Mouse (Mus musculus): ENCODE data around the gene Macrod1. TPM values are rescaled to one million over a fixed set of nuclear protein-coding genes. Genes with fewer than 3 reads are reported as not detected.

Macrod1 gene
- polyA plus RNA-seq, 1 experiment from 2014 or later, result 5.3 TPM

DNA sequence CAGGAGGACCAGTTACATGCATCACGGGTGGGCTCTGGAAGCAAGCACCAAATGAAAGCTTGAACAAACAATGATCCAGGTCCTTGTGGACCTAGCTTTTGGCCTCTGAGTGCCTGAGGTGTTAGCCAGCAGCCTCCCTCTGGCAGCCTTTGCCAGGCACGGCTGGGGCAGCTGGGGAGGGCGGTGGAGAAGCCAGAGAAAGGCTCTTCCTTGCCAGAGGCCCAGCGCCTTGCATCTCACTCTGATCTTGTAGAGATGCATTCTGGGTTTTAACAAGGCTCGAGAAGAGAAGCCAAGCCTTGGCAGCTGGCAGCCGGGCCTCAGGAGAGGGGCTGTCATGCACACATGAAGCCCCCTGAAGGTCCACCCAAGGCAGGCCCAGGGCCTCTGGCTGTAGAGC is 83.8 kb downstream of the Macrod1 start:
- Histone ChIP-seq H3K4me3 (replicated peaks; ENCODE audit: low read length) (no peak overlapping the region), H3K36me3 (ENCODE audit: control insufficient read depth, insufficient read depth) (no peaks in the 10 kb centered on the region), H3K9me3 (ENCODE audit: control insufficient read depth, low read length) (no peaks in the 10 kb centered on the region), H3K4me1 (replicated peaks; ENCODE audit: control insufficient read depth, insufficient read depth, low read length) (peaks cover 93% of the 10 kb centered on the region), H3K27ac (ENCODE audit: low read length) (peak overlapping the region; percentile 90), H3K4me2 (ENCODE audit: low read length) (no peak overlapping the region), H3K9ac (replicated peaks; ENCODE audit: low read depth, low read length) (peak overlapping the region; percentile 40), H3K27me3 (replicated peaks; ENCODE audit: control insufficient read depth, insufficient read depth, low read length) (no peaks in the 10 kb centered on the region)
- ATAC-seq, result no peak
- WGBS, result 18% methylated on average over 6 of the region's 6 CpGs

DNA sequence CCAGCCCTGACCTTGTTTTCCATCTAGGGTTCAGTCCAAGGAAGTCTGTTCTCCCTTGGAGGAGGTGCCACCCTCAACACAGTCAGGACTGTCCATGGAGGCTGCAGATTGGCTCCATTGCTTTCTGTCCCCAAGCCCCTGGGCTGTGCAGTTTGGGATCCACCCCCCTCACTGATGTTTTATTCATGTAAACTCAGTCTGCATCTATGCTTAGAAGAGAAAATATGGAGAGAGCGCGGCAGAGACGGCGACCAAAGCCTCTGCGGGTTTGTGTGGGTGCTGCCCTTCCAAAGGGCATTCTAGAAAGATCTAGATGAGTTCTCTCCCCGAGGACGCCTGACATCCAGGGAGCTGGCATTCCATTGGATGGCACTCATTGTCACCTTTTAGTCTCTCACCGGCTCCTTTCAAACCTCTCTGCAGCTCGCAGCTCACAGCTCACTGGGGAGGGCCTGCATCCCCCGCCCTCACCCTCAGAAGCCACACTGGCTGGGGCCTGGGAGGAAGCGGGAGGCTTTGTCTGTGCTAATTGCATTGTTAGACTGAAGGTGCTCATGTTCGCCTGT is 84.3 kb downstream of the Macrod1 start:
- Histone ChIP-seq H3K27ac (ENCODE audit: low read length) (peak overlapping the region; percentile 90), H3K4me3 (replicated peaks; ENCODE audit: low read length) (no peak overlapping the region), H3K27me3 (replicated peaks; ENCODE audit: control insufficient read depth, insufficient read depth, low read length) (no peaks in the 10 kb centered on the region), H3K4me1 (replicated peaks; ENCODE audit: control insufficient read depth, insufficient read depth, low read length) (peaks cover 88% of the 10 kb centered on the region), H3K36me3 (ENCODE audit: control insufficient read depth, insufficient read depth) (no peaks in the 10 kb centered on the region), H3K4me2 (ENCODE audit: low read length) (0 out of 2 replicates have a peak overlapping the region, but pooled peaks have one; percentile 16), H3K9me3 (ENCODE audit: control insufficient read depth, low read length) (no peaks in the 10 kb centered on the region), H3K9ac (replicated peaks; ENCODE audit: low read depth, low read length) (peak overlapping the region; percentile 16)
- peak; percentile 43 for ATAC-seq
- 15% methylated on average over 12 of the region's 12 CpGs for WGBS

DNA sequence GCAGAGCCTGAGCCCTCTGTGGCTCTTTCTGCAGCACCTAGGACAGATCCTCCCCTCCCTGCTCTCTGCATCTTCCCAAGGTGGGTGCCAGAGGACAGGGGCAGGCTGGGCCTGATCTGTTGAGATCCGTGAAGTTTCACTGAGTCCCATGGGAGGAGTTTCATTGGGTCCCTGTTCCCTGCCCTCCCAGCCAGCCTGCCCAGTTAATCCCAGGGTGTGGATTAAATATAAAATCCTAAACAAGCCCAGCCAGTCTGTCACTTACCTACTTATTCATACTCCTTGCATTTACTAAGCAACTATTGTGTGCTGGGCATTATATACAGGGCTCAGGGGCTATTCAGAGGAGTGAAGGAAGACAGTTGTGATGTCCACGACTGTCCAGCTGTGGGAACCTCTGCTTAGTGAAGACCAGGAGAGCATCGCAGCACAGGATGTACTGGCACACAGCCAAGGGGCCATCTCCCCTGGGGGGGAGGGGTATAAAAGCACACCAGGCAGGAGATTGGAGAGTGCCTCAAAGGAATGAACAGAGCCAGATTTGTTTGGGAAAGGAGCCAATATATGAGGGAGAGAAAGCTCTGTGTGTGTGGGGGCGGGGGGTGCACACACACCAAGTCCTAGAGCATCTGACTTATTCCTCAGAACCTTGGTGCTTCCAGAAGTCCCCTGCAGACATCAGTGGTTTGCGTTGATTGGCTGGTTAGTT is 85.8 kb downstream of the Macrod1 start:
- H3K4me2 ChIP-seq (ENCODE audit: low read length), result no peak overlapping the region
- H3K4me3 ChIP-seq (replicated peaks; ENCODE audit: low read length), result no peak overlapping the region
- ATAC-seq, result no peak; the same call in 1 of the 2 replicates
- H3K4me1 ChIP-seq (replicated peaks; ENCODE audit: control insufficient read depth, insufficient read depth, low read length), result peaks cover 84% of the 10 kb centered on the region
- H3K9me3 ChIP-seq (ENCODE audit: control insufficient read depth, low read length), result no peaks in the 10 kb centered on the region
- H3K9ac ChIP-seq (replicated peaks; ENCODE audit: low read depth, low read length), result no peak overlapping the region
- WGBS, result 31% methylated on average over 5 of the region's 5 CpGs
- no peaks in the 10 kb centered on the region for H3K36me3 ChIP-seq (ENCODE audit: control insufficient read depth, insufficient read depth)
- no peaks in the 10 kb centered on the region for H3K27me3 ChIP-seq (replicated peaks; ENCODE audit: control insufficient read depth, insufficient read depth, low read length)
- peak overlapping the region; percentile 90 for H3K27ac ChIP-seq (ENCODE audit: low read length)

DNA sequence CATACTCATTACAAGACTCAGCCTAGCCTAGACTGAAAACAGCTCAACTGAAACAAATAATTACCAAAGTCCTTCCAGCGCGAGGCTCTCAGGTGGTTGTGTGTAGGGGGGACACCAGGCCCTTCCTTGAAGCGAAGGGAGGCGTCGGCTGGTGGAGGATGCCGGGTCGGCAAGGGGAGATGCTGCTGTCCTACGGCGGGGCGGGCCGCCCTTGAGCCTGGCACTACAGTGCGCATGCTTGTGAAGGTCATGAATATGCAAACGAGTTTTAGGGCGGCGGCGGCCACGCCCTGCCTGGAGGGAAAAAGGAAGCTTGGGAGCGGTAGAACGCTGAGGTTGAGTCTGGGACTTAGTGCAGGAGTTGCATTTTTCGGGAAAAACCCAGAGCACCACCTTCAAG is 87.2 kb downstream of the Macrod1 start:
- H3K4me3 ChIP-seq (replicated peaks; ENCODE audit: low read length), result peak overlapping the region; percentile 44
- no peaks in the 10 kb centered on the region for H3K27me3 ChIP-seq (replicated peaks; ENCODE audit: control insufficient read depth, insufficient read depth, low read length)
- under 1% methylated on average over 20 of the region's 20 CpGs for WGBS
- peak; percentile 41 for ATAC-seq
- no peaks in the 10 kb centered on the region for H3K9me3 ChIP-seq (ENCODE audit: control insufficient read depth, low read length)
- peak overlapping the region; percentile 90 for H3K27ac ChIP-seq (ENCODE audit: low read length)
- H3K9ac ChIP-seq (replicated peaks; ENCODE audit: low read depth, low read length), result peak overlapping the region; percentile 57
- H3K36me3 ChIP-seq (ENCODE audit: control insufficient read depth, insufficient read depth), result no peaks in the 10 kb centered on the region
- H3K4me1 ChIP-seq (replicated peaks; ENCODE audit: control insufficient read depth, insufficient read depth, low read length), result peaks cover 83% of the 10 kb centered on the region
- peak overlapping the region; percentile 65 for H3K4me2 ChIP-seq (ENCODE audit: low read length)

DNA sequence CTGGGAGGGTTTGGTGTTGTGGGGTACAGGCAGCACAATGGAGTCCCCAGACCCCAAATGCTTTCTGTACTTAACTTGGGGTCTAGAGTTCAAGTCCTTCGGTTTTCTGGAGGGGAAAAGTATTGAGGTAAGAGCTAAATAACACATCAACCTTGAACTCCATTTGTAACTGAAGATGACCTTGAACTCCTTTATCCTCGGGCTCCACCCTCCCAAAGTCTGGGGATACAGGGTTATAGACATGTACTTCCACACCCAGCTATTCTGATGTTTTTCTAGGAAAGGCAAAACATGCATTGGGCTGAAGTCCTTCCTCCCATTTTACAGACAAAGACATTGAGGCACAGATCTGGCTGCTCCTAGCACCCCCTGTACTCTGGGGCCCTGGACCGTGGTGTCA is 87.8 kb downstream of the Macrod1 start:
- H3K4me1 ChIP-seq (replicated peaks; ENCODE audit: control insufficient read depth, insufficient read depth, low read length), result peaks cover 83% of the 10 kb centered on the region
- H3K4me3 ChIP-seq (replicated peaks; ENCODE audit: low read length), result no peak overlapping the region; the same call in 1 of the 2 replicates
- H3K9me3 ChIP-seq (ENCODE audit: control insufficient read depth, low read length), result no peaks in the 10 kb centered on the region
- no peak for ATAC-seq
- peak overlapping the region; percentile 65 for H3K4me2 ChIP-seq (ENCODE audit: low read length)
- H3K27me3 ChIP-seq (replicated peaks; ENCODE audit: control insufficient read depth, insufficient read depth, low read length), result no peaks in the 10 kb centered on the region
- no peak overlapping the region; the same call in 1 of the 2 replicates for H3K9ac ChIP-seq (replicated peaks; ENCODE audit: low read depth, low read length)
- H3K36me3 ChIP-seq (ENCODE audit: control insufficient read depth, insufficient read depth), result no peaks in the 10 kb centered on the region
- WGBS, result 71% methylated on average over 3 of the region's 3 CpGs
- H3K27ac ChIP-seq (ENCODE audit: low read length), result no peak overlapping the region

DNA sequence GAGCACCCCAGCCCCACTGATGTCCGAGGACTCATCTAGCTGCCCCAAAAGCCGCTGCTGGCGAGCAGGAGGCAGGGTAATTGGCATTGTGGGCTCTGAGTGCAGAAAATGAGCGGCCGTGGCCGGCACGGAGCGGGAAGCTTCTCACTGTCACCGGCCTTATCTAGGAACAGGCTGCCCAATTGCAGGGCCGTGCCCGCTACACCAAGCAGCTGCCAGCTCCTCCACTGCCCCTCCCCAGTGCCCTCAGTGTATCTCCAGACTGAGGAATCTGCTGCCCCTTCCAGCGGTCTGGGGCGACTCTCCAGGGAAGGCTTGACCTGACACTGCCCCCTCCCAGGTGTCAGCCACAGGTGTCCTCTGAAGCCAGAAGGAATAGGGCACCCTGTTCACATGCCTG is 89.8 kb downstream of the Macrod1 start:
- Histone ChIP-seq H3K9me3 (ENCODE audit: control insufficient read depth, low read length) (no peaks in the 10 kb centered on the region), H3K4me2 (ENCODE audit: low read length) (no peak overlapping the region), H3K36me3 (ENCODE audit: control insufficient read depth, insufficient read depth) (no peaks in the 10 kb centered on the region), H3K27ac (ENCODE audit: low read length) (no peak overlapping the region), H3K27me3 (replicated peaks; ENCODE audit: control insufficient read depth, insufficient read depth, low read length) (no peaks in the 10 kb centered on the region), H3K4me1 (replicated peaks; ENCODE audit: control insufficient read depth, insufficient read depth, low read length) (peaks cover 81% of the 10 kb centered on the region), H3K9ac (replicated peaks; ENCODE audit: low read depth, low read length) (no peak overlapping the region), H3K4me3 (replicated peaks; ENCODE audit: low read length) (no peak overlapping the region)
- WGBS, result 72% methylated on average over 13 of the region's 13 CpGs
- ATAC-seq, result no peak

DNA sequence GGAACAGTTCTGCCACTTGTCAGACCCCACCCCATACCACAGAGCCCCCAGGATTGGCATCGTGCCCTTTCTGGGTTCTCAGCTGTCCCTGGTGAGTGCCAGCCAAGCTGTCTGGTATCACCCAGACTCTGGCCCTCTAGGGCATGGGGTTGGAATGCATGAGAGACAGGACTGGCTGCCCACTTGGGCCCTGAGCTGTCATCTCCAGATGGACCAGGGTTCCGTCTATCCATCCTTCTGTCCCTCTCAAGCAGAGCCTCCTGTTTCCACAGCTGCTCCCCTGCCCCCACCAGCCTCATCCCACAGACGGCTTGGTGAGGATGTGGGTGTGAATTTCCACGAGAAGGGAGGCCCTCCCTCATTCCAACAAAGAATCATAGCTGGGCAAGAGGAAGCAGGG is 91.5 kb downstream of the Macrod1 start:
- no peak overlapping the region for H3K4me3 ChIP-seq (replicated peaks; ENCODE audit: low read length)
- no peaks in the 10 kb centered on the region for H3K36me3 ChIP-seq (ENCODE audit: control insufficient read depth, insufficient read depth)
- WGBS, result 36% methylated on average over 4 of the region's 4 CpGs
- peaks cover 77% of the 10 kb centered on the region for H3K4me1 ChIP-seq (replicated peaks; ENCODE audit: control insufficient read depth, insufficient read depth, low read length)
- peak; percentile 39 for ATAC-seq
- no peak overlapping the region for H3K9ac ChIP-seq (replicated peaks; ENCODE audit: low read depth, low read length)
- H3K4me2 ChIP-seq (ENCODE audit: low read length), result no peak overlapping the region
- H3K27ac ChIP-seq (ENCODE audit: low read length), result peak overlapping the region; percentile 66
- no peaks in the 10 kb centered on the region for H3K27me3 ChIP-seq (replicated peaks; ENCODE audit: control insufficient read depth, insufficient read depth, low read length)
- H3K9me3 ChIP-seq (ENCODE audit: control insufficient read depth, low read length), result no peaks in the 10 kb centered on the region

DNA sequence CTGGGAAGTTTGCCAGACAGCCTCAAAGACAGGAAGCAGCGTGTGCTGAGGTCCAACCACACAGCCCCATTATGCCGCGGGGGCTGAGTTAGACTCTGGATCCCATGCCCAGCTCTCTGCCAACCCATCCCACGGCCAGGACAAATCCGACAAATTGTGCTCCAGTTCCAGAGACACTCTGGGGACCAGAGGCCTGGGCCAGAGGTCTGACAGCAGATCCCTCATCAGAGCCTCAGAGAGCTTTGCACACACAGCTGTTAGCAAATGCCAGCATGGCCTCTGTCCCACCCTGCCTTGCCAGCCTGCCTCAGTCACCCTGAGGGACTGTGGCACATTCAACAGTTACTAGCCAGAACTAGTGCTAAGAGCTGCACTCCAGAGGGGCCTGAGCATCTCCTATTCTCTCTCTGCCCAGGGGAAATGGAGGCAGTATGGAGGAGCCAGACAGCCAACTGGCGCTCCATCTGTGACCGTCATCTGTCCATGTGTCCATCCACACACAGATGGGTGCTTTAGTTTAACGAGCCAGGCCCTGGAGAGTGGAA is 92.0 kb downstream of the Macrod1 start:
- H3K9ac ChIP-seq (replicated peaks; ENCODE audit: low read depth, low read length), result no peak overlapping the region
- H3K9me3 ChIP-seq (ENCODE audit: control insufficient read depth, low read length), result no peaks in the 10 kb centered on the region
- H3K27me3 ChIP-seq (replicated peaks; ENCODE audit: control insufficient read depth, insufficient read depth, low read length), result no peaks in the 10 kb centered on the region
- WGBS, result 38% methylated on average over 8 of the region's 8 CpGs
- no peaks in the 10 kb centered on the region for H3K36me3 ChIP-seq (ENCODE audit: control insufficient read depth, insufficient read depth)
- H3K4me3 ChIP-seq (replicated peaks; ENCODE audit: low read length), result no peak overlapping the region
- H3K27ac ChIP-seq (ENCODE audit: low read length), result peak overlapping the region; percentile 66
- peaks cover 77% of the 10 kb centered on the region for H3K4me1 ChIP-seq (replicated peaks; ENCODE audit: control insufficient read depth, insufficient read depth, low read length)
- ATAC-seq, result peak; percentile 60
- no peak overlapping the region for H3K4me2 ChIP-seq (ENCODE audit: low read length)

DNA sequence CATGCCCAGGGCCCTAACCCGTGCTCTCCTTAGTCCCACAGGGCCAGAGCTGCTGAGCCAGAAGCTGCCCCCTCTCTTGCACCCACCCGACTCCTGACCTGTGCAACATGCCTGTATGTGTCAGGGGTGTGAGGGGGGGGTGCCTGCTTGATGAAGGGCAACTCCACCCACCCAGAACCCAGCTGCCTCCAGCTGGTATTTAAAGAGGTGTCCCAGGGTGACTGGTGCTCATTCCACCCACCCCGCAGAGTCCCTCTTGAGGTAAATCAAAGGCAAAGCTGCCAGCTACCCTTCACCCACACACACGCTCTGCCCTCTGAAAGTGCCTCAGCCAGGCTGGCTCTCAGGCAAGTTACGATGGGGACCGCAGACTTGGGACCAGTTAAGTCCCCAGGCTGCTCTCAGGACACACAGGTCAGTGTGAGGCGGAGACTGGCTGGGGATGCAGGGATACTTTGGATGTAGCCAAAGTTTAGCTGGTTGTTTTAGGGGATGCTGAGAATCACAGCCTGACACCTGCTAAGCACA is 92.6 kb downstream of the Macrod1 start:
- Histone ChIP-seq H3K9ac (replicated peaks; ENCODE audit: low read depth, low read length) (no peak overlapping the region), H3K4me1 (replicated peaks; ENCODE audit: control insufficient read depth, insufficient read depth, low read length) (peaks cover 70% of the 10 kb centered on the region), H3K4me3 (replicated peaks; ENCODE audit: low read length) (no peak overlapping the region), H3K36me3 (ENCODE audit: control insufficient read depth, insufficient read depth) (no peaks in the 10 kb centered on the region), H3K9me3 (ENCODE audit: control insufficient read depth, low read length) (no peaks in the 10 kb centered on the region), H3K27ac (ENCODE audit: low read length) (peak overlapping the region; percentile 29), H3K27me3 (replicated peaks; ENCODE audit: control insufficient read depth, insufficient read depth, low read length) (no peaks in the 10 kb centered on the region), H3K4me2 (ENCODE audit: low read length) (no peak overlapping the region)
- ATAC-seq, result no peak
- 54% methylated on average over 7 of the region's 7 CpGs for WGBS

Data from forebrain, embryonic 16.5 days (tissue).